Mouse (Mus musculus) retina, postnatal 7 days (tissue): Measurements from ENCODE around the gene Als2cl.
A peak's percentile ranks its signal among the peaks of the same experiment; 100 is the strongest.

ENCODE experiments used
- DNase-seq: peaks from one replicate; pipeline ENCODE4 v3.0.0-alpha.2; 2012; ENCODE audit warnings: low read depth, low spot score

Gene Als2cl

GRCm38 (mm10) chr9:110879191-110879920, at the start of gene Als2cl:
Gene Als2cl (plus strand): TSS chr9:110879870.
- DNase-seq: no peak

- DNase-seq: no peak
Measured at GRCm38 (mm10) chr9:110833021-110833420, 46.6 kb upstream of the Als2cl start.

GRCm38 (mm10) chr9:110834411-110834810, 45.3 kb upstream of the Als2cl start, which contains the start of gene Prss45:
Gene Prss45 (plus strand): TSS chr9:110834588.
- DNase-seq: no peak

GRCm38 (mm10) chr9:110834961-110835360, 44.7 kb upstream of the Als2cl start:
- DNase-seq: no peak

GRCm38 (mm10) chr9:110836112-110836511, 43.6 kb upstream of the Als2cl start:
- no peak for DNase-seq

- no peak for DNase-seq
Measured at GRCm38 (mm10) chr9:110840905-110841304, 38.8 kb upstream of the Als2cl start.

- no peak for DNase-seq
Measured at GRCm38 (mm10) chr9:110841438-110841837, 38.2 kb upstream of the Als2cl start.

GRCm38 (mm10) chr9:110844206-110844605, 35.5 kb upstream of the Als2cl start, which contains the start of gene Prss46:
Gene Prss46 (plus strand): TSS chr9:110844506.
- DNase-seq: no peak

GRCm38 (mm10) chr9:110849162-110849561, 30.5 kb upstream of the Als2cl start:
- no peak for DNase-seq

- no peak for DNase-seq
Measured at GRCm38 (mm10) chr9:110855903-110856302, 23.8 kb upstream of the Als2cl start.

GRCm38 (mm10) chr9:110856920-110857319, 22.8 kb upstream of the Als2cl start:
- DNase-seq: no peak

GRCm38 (mm10) chr9:110857781-110858472, 21.7 kb upstream of the Als2cl start, which contains the start of gene Prss50:
Gene Prss50 (plus strand): TSS chr9:110857967.
- DNase-seq: no peak

- DNase-seq: no peak
Measured at GRCm38 (mm10) chr9:110858523-110858922, 21.1 kb upstream of the Als2cl start.

GRCm38 (mm10) chr9:110858967-110859596, 20.6 kb upstream of the Als2cl start:
- no peak for DNase-seq

GRCm38 (mm10) chr9:110871030-110871429, 8.6 kb upstream of the Als2cl start:
- DNase-seq: peak; percentile 32

GRCm38 (mm10) chr9:110873681-110874659, 5.7 kb upstream of the Als2cl start:
- DNase-seq: no peak

GRCm38 (mm10) chr9:110874660-110875191, 4.9 kb upstream of the Als2cl start:
- DNase-seq: no peak

GRCm38 (mm10) chr9:110875288-110875695, 4.4 kb upstream of the Als2cl start:
- DNase-seq: no peak

GRCm38 (mm10) chr9:110877353-110877752, 2.3 kb upstream of the Als2cl start:
- no peak for DNase-seq

- DNase-seq: no peak
Measured at GRCm38 (mm10) chr9:110877888-110878287, 1.8 kb upstream of the Als2cl start.
